Mouse (Mus musculus) adrenal gland, adult 10 weeks (tissue): ENCODE data around the gene Tiparp. TPM values are rescaled to one million over a fixed set of nuclear protein-coding genes. Genes with fewer than 3 reads are reported as not detected.

Experiments
- polyA plus RNA-seq: library from polyadenylated mRNA; stranded (reverse); fragments of 350-450 nt; fragmentation: Illumina TruSeq; extraction: RNeasy Lipid Tissue Mini Kit (QIAGEN cat#74804); gene quantifications from one replicate; pipeline ENCODE4 v1.2.3, GENCODE M21; 2014; ENCODE audit warnings: low read depth, low replicate concordance

The Tiparp gene
- polyA plus RNA-seq = 49.2 TPM

DNA sequence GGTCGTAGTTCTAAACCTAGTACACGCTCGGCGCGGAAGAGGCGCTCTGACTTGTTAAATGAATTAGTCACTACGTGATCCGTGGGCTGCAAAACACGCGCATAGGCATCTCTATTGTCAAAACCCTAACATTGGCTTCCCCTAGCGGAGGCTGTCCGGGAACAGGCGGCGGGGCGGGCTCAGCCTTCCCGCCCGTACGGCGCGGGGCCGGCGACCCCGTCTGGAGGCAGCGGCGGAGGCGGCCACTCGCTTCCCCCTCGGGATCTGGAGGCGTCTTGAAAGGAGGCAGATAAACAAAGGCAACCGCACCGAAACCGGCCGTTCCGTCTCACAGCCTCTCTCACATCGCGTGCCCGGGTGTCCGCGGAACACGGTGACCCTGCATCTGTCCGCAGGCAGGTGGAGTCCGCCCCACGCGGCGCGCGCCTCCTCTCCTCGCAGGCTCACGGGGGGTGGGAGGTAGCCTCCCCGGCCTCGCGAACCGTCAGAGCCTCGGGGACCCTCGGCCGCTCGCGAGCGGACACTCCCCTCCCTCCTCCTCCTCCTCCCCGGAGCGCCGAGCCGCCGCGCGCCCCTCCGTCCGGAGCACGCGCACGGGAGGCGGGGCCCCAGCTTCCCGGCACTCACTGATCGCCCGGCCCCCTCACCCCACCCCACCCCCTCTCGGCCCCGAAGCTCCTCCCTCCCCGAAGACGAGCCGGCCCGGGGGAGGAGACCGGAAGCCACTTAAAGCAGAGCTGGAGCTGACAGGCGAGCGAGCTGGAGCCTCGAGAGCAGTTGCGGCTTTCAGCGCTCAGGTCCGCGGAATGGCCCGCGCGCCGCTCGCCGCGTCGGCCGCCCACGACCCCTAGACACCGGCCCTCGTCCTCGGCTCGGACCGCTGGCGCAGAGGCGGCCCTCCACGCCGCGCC lies at the start of gene Tiparp:
Gene Tiparp (plus strand): TSS at position 720 of the 911 bp plus-strand sequence.

Other genes starting within 250 kb of the Tiparp start
- gene Ssr3, start 135.8 kb upstream of the Tiparp start, polyA plus RNA-seq = 916 TPM
- gene Lekr1, start 137.8 kb downstream of the Tiparp start, polyA plus RNA-seq = 8.0 TPM